Mouse (Mus musculus) induced T-regulatory cell, adult 2 months (primary cell): ENCODE data around the gene Gm20605.
A peak's percentile ranks its signal among the peaks of the same experiment; 100 is the strongest.

Experiments
- DNase-seq: peaks from one replicate; pipeline ENCODE4 v3.0.0-alpha.2; 2012; ENCODE audit warnings: low read depth

Gm20605 gene

GRCm38 (mm10) chr5:137652474-137652873 is 23.5 kb downstream of the Gm20605 start:
- DNase-seq: peak; percentile 79

- DNase-seq: no peak
Observed at GRCm38 (mm10) chr5:137653366-137653765, 24.4 kb downstream of the Gm20605 start.

- peak; percentile 73 for DNase-seq
Observed at GRCm38 (mm10) chr5:137654746-137655145, 25.8 kb downstream of the Gm20605 start.

GRCm38 (mm10) chr5:137656977-137657376 is 28.0 kb downstream of the Gm20605 start:
- DNase-seq: peak; percentile 82

GRCm38 (mm10) chr5:137660064-137660688 is 31.2 kb downstream of the Gm20605 start:
- DNase-seq: no peak

- DNase-seq: no peak
Observed at GRCm38 (mm10) chr5:137663057-137663456, 34.1 kb downstream of the Gm20605 start.

- no peak for DNase-seq
Observed at GRCm38 (mm10) chr5:137668971-137669370, 40.0 kb downstream of the Gm20605 start.

- DNase-seq: peak; percentile 49
Observed at GRCm38 (mm10) chr5:137670240-137670639, 41.3 kb downstream of the Gm20605 start.

GRCm38 (mm10) chr5:137671443-137672240 is 42.7 kb downstream of the Gm20605 start:
- DNase-seq: no peak

GRCm38 (mm10) chr5:137672361-137672760 is 43.4 kb downstream of the Gm20605 start:
- no peak for DNase-seq

- DNase-seq: no peak
Observed at GRCm38 (mm10) chr5:137673015-137673414, 44.0 kb downstream of the Gm20605 start.

- DNase-seq: no peak
Observed at GRCm38 (mm10) chr5:137674786-137675185, 45.8 kb downstream of the Gm20605 start.

- DNase-seq: no peak
Observed at GRCm38 (mm10) chr5:137677859-137678258, 48.9 kb downstream of the Gm20605 start.

GRCm38 (mm10) chr5:137678736-137679135 is 49.8 kb downstream of the Gm20605 start:
- no peak for DNase-seq

GRCm38 (mm10) chr5:137679726-137680125 is 50.8 kb downstream of the Gm20605 start:
- no peak for DNase-seq

GRCm38 (mm10) chr5:137682526-137682925 is 53.6 kb downstream of the Gm20605 start:
- DNase-seq: no peak

GRCm38 (mm10) chr5:137683388-137684293 is 54.7 kb downstream of the Gm20605 start:
- peak; percentile 63 for DNase-seq

- DNase-seq: peak; percentile 100
Observed at GRCm38 (mm10) chr5:137684294-137685123, 55.5 kb downstream of the Gm20605 start, which contains the start of gene Agfg2. Gene Agfg2 (minus strand): TSS chr5:137684726.

- peak; percentile 40 for DNase-seq
Observed at GRCm38 (mm10) chr5:137685653-137686052, 56.7 kb downstream of the Gm20605 start.

GRCm38 (mm10) chr5:137686127-137686790 is 57.3 kb downstream of the Gm20605 start:
- peak; percentile 61 for DNase-seq

GRCm38 (mm10) chr5:137689974-137690373 is 61.0 kb downstream of the Gm20605 start:
- no peak for DNase-seq
